Mouse (Mus musculus): ENCODE results near the gene Rita1. TPM values are rescaled to one million over a fixed set of nuclear protein-coding genes. Genes with fewer than 3 reads are reported as not detected.

Rita1 gene
- polyA plus RNA-seq, 1 experiment from 2014 or later: 14.3 TPM

DNA sequence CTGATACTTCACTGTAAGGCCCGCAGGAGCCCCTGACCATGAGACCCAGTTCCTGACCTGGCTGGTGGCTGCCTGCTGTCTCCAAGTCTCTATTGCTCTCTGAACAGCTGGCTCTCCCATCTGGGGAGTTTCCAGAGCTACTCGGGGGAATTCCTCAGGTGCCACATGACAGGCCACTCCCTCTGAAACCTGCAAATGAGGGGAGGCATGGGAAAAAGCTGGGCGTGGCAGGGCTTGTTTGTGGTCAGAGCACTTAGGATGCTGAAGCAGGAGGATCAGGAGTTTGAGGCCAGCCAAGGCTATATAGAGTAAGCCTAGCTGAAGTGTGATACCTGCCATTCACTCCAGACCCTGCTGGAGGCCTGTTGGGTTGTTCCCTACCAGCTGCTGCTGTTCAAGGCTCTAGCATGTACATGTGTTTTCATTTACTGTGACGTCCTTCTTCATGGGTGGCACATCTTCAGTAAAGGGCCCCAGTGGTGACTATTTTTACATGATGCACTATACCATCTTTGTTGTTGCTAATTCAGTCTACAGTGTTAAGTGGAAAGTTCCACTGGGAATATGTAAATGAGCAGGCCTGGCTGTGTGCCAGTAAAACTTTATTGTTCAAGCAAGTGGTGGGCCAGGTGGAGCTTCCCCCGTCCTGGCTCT, 9.9 kb upstream of the Rita1 start:
- Histone ChIP-seq H3K36me3 (ENCODE audit: insufficient read depth, low read length) (peaks cover 86% of the 10 kb centered on the region), H3K4me1 (replicated peaks; ENCODE audit: insufficient read depth, low read length) (no peaks in the 10 kb centered on the region), H3K4me2 (ENCODE audit: low read length) (no peak overlapping the region), H3K9me3 (replicated peaks; ENCODE audit: low read length) (no peaks in the 10 kb centered on the region), H3K27me3 (ENCODE audit: insufficient read depth, low read length) (no peaks in the 10 kb centered on the region), H3K9ac (ENCODE audit: low read depth, low read length) (no peak overlapping the region), H3K27ac (no peak overlapping the region), H3K4me3 (replicated peaks; ENCODE audit: low read depth, low read length) (no peak overlapping the region)
- 64% methylated on average over 5 of the region's 5 CpGs for WGBS
- DNase-seq (ENCODE audit: low spot score): peak; percentile 28
- TF ChIP-seq CTCF (IDR thresholded peaks at IDR 0.05; ENCODE audit: low read depth): no peak
- no peak for ATAC-seq (replicated peaks; ENCODE audit: low FRiP score, low read depth)

DNA sequence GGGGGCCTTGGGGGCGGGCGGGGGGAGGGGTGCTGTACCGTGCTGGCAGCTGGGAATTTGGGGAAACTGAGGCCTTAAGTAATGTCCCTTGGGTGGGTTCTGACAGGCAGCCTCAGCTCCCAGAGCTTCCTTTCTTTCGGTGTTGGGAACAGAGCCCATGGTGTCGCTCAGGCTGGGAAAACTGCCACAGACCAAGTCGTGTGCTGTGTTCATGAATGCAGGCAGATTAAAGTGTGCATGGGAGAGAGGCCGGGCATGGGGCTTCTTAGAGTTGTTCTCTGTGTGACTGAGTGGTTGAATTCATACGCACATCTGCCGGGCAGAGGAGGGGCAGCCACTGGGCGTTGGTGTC, 9.4 kb upstream of the Rita1 start:
- WGBS: 90% methylated on average over 10 of the region's 10 CpGs

DNA sequence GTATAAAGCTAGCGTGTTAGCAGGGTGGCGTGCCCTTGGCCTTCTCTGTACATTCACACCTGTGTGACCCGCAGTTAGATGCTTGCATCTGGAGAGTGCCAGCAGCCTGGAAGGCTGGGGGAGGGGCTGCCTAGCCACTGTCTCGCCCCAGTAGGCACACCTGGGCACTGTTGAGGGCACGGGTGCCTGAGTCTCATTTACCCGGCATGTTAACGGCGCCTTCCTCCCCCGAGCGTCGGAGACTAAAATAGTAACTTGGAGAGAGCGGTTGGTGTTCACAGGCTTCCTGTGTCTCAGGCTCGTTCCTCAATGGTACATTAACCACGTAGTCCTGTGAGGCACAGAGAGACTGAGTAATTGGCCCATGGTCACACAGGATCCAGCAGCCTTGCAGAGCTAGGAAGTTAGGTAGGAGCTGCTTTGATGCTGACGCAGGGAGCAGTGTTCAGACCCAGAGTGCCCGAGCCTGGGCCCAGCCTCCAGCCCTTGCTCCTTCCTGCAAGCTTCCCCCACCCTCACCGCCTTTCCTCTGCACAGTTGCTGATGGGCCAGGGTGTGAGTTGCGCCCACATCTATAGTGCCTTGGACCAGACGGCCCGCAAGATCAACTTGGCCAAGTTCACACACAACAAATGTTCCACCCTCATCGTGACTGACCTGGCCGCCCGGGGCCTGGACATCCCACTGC, 8.8 kb upstream of the Rita1 start:
- WGBS: 70% methylated on average over 23 of the region's 23 CpGs
- H3K4me3 ChIP-seq (replicated peaks; ENCODE audit: low read depth, low read length): no peak overlapping the region
- no peaks in the 10 kb centered on the region for H3K9me3 ChIP-seq (replicated peaks; ENCODE audit: low read length)
- no peak overlapping the region; the same call in 1 of the 2 replicates for H3K27ac ChIP-seq
- ATAC-seq (replicated peaks; ENCODE audit: low FRiP score, low read depth) (peak; percentile 31; the same call in 1 of the 2 replicates), DNase-seq (ENCODE audit: low spot score) (peak; percentile 24)
- no peaks in the 10 kb centered on the region for H3K4me1 ChIP-seq (replicated peaks; ENCODE audit: insufficient read depth, low read length)
- H3K36me3 ChIP-seq (ENCODE audit: insufficient read depth, low read length): peaks cover 85% of the 10 kb centered on the region
- H3K27me3 ChIP-seq (ENCODE audit: insufficient read depth, low read length): no peaks in the 10 kb centered on the region
- no peak overlapping the region for H3K4me2 ChIP-seq (ENCODE audit: low read length)
- no peak for TF ChIP-seq CTCF (IDR thresholded peaks at IDR 0.05; ENCODE audit: low read depth)
- H3K9ac ChIP-seq (ENCODE audit: low read depth, low read length): no peak overlapping the region

More for the DNA sequence above, 9.4 kb upstream of the Rita1 start:
- Histone ChIP-seq H3K4me2 (ENCODE audit: low read length) (no peak overlapping the region), H3K36me3 (ENCODE audit: insufficient read depth, low read length) (peaks cover 86% of the 10 kb centered on the region), H3K27me3 (ENCODE audit: insufficient read depth, low read length) (no peaks in the 10 kb centered on the region), H3K4me3 (replicated peaks; ENCODE audit: low read depth, low read length) (no peak overlapping the region), H3K27ac (no peak overlapping the region), H3K4me1 (replicated peaks; ENCODE audit: insufficient read depth, low read length) (no peaks in the 10 kb centered on the region), H3K9ac (ENCODE audit: low read depth, low read length) (no peak overlapping the region), H3K9me3 (replicated peaks; ENCODE audit: low read length) (no peaks in the 10 kb centered on the region)
- no peak for TF ChIP-seq CTCF (IDR thresholded peaks at IDR 0.05; ENCODE audit: low read depth)
- DNase-seq (ENCODE audit: low spot score) (no peak), ATAC-seq (replicated peaks; ENCODE audit: low FRiP score, low read depth) (no peak)

DNA sequence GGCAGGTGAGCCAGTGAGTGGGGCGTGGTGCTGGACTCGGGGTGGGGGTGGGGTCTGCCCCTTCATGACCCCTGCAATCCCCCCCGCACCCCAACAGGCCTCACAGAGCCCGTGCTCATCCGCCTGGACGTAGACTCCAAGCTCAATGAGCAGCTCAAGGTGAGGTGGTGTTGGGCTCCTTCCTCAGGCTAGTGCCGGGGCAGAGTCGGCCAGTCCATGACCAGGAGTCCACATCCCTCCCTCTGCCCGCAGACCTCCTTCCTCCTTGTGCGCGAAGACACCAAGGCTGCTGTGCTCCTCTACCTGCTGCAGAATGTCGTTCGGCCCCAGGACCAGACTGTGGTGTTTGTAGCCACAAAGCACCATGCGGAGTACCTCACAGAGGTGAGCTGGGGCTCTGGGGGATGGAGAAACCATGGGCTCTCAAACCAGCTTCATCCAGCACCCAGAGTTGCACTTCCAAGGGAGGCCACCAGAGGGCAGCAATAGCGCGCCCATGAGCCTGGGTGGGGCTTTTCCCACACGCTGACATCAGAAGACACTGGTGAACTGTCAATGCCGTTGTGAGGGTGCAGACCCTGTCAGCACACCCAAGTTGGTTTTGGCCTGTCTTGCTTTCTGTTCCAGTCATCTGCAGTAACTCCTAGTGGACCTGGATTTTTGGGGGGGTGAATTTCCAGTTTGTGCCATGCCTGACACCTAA, 8.1 kb upstream of the Rita1 start:
- DNase-seq (ENCODE audit: low spot score) (peak; percentile 79), ATAC-seq (replicated peaks; ENCODE audit: low FRiP score, low read depth) (peak; percentile 16; the same call in 1 of the 2 replicates)
- Histone ChIP-seq H3K4me2 (ENCODE audit: low read length) (no peak overlapping the region), H3K4me3 (replicated peaks; ENCODE audit: low read depth, low read length) (no peak overlapping the region), H3K27ac (no peak overlapping the region; the same call in 1 of the 2 replicates), H3K9ac (ENCODE audit: low read depth, low read length) (no peak overlapping the region), H3K4me1 (replicated peaks; ENCODE audit: insufficient read depth, low read length) (no peaks in the 10 kb centered on the region), H3K36me3 (ENCODE audit: insufficient read depth, low read length) (peaks cover 79% of the 10 kb centered on the region), H3K27me3 (ENCODE audit: insufficient read depth, low read length) (no peaks in the 10 kb centered on the region), H3K9me3 (replicated peaks; ENCODE audit: low read length) (no peaks in the 10 kb centered on the region)
- 72% methylated on average over 18 of the region's 18 CpGs for WGBS
- TF ChIP-seq CTCF (IDR thresholded peaks at IDR 0.05; ENCODE audit: low read depth): peak; percentile 99

DNA sequence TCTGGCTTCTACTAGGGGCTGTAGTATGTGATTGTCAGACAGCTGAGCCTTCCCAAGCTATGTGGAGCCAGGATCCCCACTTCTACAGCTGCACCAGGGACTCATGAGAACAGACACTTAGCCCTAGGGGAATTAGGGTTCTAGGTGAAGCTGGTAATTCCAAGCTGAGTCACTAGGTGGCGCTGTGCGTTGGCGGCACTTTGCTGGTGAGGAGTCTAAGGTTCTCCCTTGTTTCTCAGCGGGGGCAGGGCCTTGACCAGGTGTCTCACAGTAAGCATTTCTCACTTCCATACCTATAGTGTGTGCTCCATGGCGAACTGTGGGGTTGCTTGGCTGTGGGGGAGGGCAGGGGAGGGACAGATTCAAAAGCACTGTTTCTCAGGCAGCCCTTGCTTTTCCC, 6.8 kb upstream of the Rita1 start:
- 21% methylated on average over 5 of the region's 5 CpGs for WGBS
- Histone ChIP-seq H3K27me3 (ENCODE audit: insufficient read depth, low read length) (no peaks in the 10 kb centered on the region), H3K36me3 (ENCODE audit: insufficient read depth, low read length) (peaks cover 67% of the 10 kb centered on the region), H3K9me3 (replicated peaks; ENCODE audit: low read length) (no peaks in the 10 kb centered on the region), H3K4me1 (replicated peaks; ENCODE audit: insufficient read depth, low read length) (no peaks in the 10 kb centered on the region), H3K9ac (ENCODE audit: low read depth, low read length) (no peak overlapping the region), H3K4me2 (ENCODE audit: low read length) (no peak overlapping the region), H3K27ac (no peak overlapping the region), H3K4me3 (replicated peaks; ENCODE audit: low read depth, low read length) (no peak overlapping the region)
- DNase-seq (ENCODE audit: low spot score) (peak; percentile 43), ATAC-seq (replicated peaks; ENCODE audit: low FRiP score, low read depth) (no peak)
- TF ChIP-seq CTCF (IDR thresholded peaks at IDR 0.05; ENCODE audit: low read depth): peak; percentile 84

DNA sequence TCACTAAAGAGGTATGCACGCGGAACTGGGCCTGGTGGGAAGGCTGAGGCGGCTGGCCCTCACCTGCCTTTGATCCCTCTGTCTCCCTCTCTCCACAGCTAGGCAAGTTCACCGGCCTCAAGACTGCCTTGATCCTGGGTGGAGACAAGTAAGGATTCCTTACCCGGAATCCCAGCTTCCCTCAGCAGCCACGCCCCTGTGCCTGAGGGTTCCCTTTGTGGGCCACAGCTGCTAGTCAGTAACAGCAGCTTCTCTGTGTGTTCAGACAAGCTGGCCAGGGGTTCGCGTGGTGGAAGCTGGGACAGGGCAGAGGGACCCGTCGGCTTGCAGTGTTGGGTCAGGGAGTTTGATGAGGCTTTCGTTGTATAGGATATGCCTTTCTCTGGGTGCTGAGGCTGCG, 6.4 kb upstream of the Rita1 start:
- H3K4me2 ChIP-seq (ENCODE audit: low read length): no peak overlapping the region
- no peak for TF ChIP-seq CTCF (IDR thresholded peaks at IDR 0.05; ENCODE audit: low read depth)
- no peak overlapping the region for H3K27ac ChIP-seq
- H3K4me1 ChIP-seq (replicated peaks; ENCODE audit: insufficient read depth, low read length): 0 out of 2 replicates have a peak, but pooled peaks cover 2% of the 10 kb centered on the region
- no peaks in the 10 kb centered on the region for H3K27me3 ChIP-seq (ENCODE audit: insufficient read depth, low read length)
- no peak overlapping the region for H3K9ac ChIP-seq (ENCODE audit: low read depth, low read length)
- 86% methylated on average over 12 of the region's 12 CpGs for WGBS
- DNase-seq (ENCODE audit: low spot score): no peak
- no peaks in the 10 kb centered on the region for H3K9me3 ChIP-seq (replicated peaks; ENCODE audit: low read length)
- no peak for ATAC-seq (replicated peaks; ENCODE audit: low FRiP score, low read depth)
- H3K36me3 ChIP-seq (ENCODE audit: insufficient read depth, low read length): peaks cover 63% of the 10 kb centered on the region
- H3K4me3 ChIP-seq (replicated peaks; ENCODE audit: low read depth, low read length): no peak overlapping the region
